Mouse (Mus musculus) liver, adult 2 months (tissue): ENCODE measurements around the gene Pgpep1l. TPM values are rescaled to one million over a fixed set of nuclear protein-coding genes. Genes with fewer than 3 reads are reported as not detected.

Source experiments
- DNase-seq: peaks from one replicate; pipeline ENCODE4 v3.0.0-alpha.2; 2011; ENCODE audit warnings: low read depth, low spot score; ENCODE audit errors: extremely low read depth
- H3K27ac ChIP-seq: fragments of 200-500 bp; replicated peaks from 2 replicates; pipeline ENCODE4 v1.5.1; 2012; ENCODE audit warnings: low read depth, mild to moderate bottlenecking, control low read depth, inconsistent platforms, low read length; ENCODE audit not compliant: insufficient read depth
- H3K27me3 ChIP-seq: fragments of 200-500 bp; 2 replicates; pipeline ENCODE4 v1.6.1; 2012; ENCODE audit warnings: mild to moderate bottlenecking, moderate library complexity, low read length, inconsistent platforms; ENCODE audit not compliant: control insufficient read depth, insufficient read depth
- H3K36me3 ChIP-seq: fragments of 200-500 bp; 2 replicates; pipeline ENCODE4 v1.6.1; 2012; ENCODE audit warnings: low read length, inconsistent platforms; ENCODE audit not compliant: control insufficient read depth, insufficient read depth
- H3K4me1 ChIP-seq: fragments of 200-500 bp; 2 replicates; pipeline ENCODE4 v1.6.1; 2011; ENCODE audit warnings: low read length; ENCODE audit not compliant: control insufficient read depth, insufficient read depth
- H3K4me3 ChIP-seq: fragments of 200-500 bp; 2 replicates; pipeline ENCODE4 v1.5.1; 2011; ENCODE audit warnings: low read depth, mild to moderate bottlenecking, control low read depth, low read length, moderate library complexity; ENCODE audit not compliant: insufficient read depth
- H3K79me2 ChIP-seq: fragments of 200-500 bp; 2 replicates; pipeline ENCODE4 v1.6.1; 2012; ENCODE audit warnings: inconsistent platforms, mild to moderate bottlenecking, low read length, moderate library complexity; ENCODE audit not compliant: control insufficient read depth, insufficient read depth
- H3K9ac ChIP-seq: fragments of 200-500 bp; 2 replicates; pipeline ENCODE4 v1.6.1; 2012; ENCODE audit warnings: low read depth, mild to moderate bottlenecking, control low read depth, inconsistent platforms, low read length
- CTCF ChIP-seq: fragments of 200-500 bp; IDR thresholded peaks from 2 replicates; pipeline ENCODE4 v1.5.1; 2011; ENCODE audit warnings: low read depth, low read length, control low read depth
- POLR2A ChIP-seq: fragments of 200-500 bp; IDR thresholded peaks from 2 replicates; pipeline ENCODE4 v1.6.1; 2011; ENCODE audit warnings: low read length, control low read depth; ENCODE audit not compliant: insufficient read depth; ENCODE audit errors: extremely low read depth
- WGBS: fragments of 180-500 bp; shearing (Covaris S2); methylation state at CpG from one replicate; pipeline ENCODE4 v1.1.7; 2018; 5-methylcytosine and 5-hydroxymethylcytosine counted together
- polyA plus RNA-seq: library from polyadenylated mRNA; depleted of rRNA; stranded (reverse); fragments of >200 nt; gene quantifications from 2 replicates; pipeline ENCODE4 v1.2.3, GENCODE M21; 2012; rRNA removed
- total RNA-seq: library from RNA; depleted of rRNA; stranded (reverse); fragments of >200 nt; gene quantifications from 2 replicates; pipeline ENCODE4 v1.2.3, GENCODE M21; 2014; rRNA removed

The Pgpep1l gene
- 1.1 and 1.5 TPM in 2 replicates for total RNA-seq
- polyA plus RNA-seq = 0.15 and 0.32 TPM in 2 replicates

DNA sequence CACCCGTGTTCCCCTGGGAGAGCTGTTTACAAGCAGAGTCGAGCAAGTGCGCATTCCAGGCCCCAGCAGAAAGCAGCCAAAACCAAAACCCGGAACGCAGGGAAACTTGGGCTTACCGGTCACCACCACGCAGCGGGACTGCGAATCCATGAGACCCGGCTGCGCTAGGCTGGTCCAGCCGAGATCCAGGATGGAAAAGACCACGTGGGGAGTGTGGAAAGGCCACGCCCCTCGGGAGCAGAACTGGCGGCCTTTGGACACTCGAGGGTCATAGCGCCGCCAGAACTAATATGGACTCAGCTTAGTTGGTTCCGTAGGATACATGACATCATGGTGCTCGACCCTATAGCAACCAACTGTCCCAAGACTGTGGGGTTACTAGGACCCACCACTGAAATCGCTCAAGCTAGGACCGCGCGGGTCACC lies at the start of gene Pgpep1l:
Gene Pgpep1l (minus strand): TSS at position 206 of the 426 bp plus-strand sequence.
- Histone ChIP-seq H3K27me3 (no peaks in the 10 kb centered on the region), H3K4me3 (peak within 1 kb of the TSS; percentile 10; the same call in 1 of the 2 replicates), H3K79me2 (no peaks in the 10 kb centered on the region), H3K36me3 (no peaks in the 10 kb centered on the region), H3K9ac (peak within 1 kb of the TSS; percentile 49), H3K4me1 (no peaks in the 10 kb centered on the region), H3K27ac (no peak within 1 kb of the TSS)
- DNase-seq = peak; percentile 70
- 5% methylated on average over 25 of the region's 25 CpGs for WGBS
- 0 out of 2 replicates have a peak, but pooled peaks have one; percentile 11 for TF ChIP-seq POLR2A
- no peak for TF ChIP-seq CTCF

DNA sequence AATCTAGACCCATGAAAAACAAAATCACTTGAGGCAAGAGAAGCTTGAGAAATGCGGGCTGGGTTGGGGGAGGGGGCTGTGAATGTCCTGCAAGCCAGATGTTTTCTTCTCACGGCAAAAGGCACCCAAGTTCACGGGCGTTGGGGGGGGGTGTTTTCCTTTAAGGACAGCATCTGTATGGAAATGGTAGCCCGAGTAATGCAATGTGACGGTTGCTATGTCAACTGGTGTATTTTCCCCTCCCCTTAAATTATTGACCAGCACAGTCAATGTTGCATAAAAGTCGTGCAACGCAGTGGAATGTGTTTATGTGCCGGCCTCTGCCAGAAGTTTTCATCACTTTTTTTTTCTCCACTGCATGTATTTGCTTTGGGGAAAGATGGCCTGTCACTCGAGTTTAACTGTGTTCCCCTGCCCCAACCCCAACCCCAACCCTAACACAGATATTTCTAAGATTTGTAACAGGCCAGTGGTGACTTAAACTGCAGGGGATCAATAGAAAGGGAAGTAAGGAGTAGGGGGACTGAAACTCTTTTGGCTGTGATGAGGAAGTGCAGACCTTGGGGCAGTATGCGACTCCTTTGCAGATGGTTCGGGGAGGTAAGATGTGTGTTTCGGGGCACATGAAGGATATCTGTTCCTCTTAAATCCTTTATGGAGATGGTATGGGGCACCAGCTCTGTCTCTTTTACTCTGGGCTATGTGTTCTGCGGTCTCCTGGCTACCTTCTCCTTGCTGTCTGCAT lies 49.2 kb upstream of the Pgpep1l start:
- peaks cover 16% of the 10 kb centered on the region for H3K4me1 ChIP-seq
- no peak overlapping the region for H3K9ac ChIP-seq
- peaks cover 21% of the 10 kb centered on the region for H3K79me2 ChIP-seq
- no peaks in the 10 kb centered on the region for H3K36me3 ChIP-seq
- peak; percentile 83 for DNase-seq
- 49% methylated on average over 14 of the region's 14 CpGs for WGBS
- TF ChIP-seq CTCF (no peak), POLR2A (no peak)
- no peak overlapping the region for H3K4me3 ChIP-seq
- H3K27ac ChIP-seq = peak overlapping the region; percentile 52; the same call in 1 of the 2 replicates
- no peaks in the 10 kb centered on the region for H3K27me3 ChIP-seq

DNA sequence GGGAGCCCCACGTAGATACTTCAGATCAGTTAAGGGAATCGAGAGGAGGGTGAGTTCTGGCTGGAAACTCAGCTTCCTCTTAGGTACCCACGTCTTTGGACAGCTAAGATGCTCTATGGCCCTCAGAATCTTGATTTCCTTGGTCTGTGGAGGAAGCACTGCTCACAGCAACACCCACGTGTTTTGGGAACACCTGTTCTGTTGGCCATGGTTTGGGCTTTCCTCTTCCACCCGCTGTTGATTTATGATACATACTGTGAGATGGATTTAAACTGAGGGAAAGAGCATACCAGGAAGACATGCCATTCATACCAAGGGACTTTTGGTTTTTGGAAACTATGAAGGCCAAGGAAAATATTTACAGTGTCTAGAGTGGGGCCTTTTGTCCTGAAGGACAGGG lies 48.4 kb upstream of the Pgpep1l start:
- Histone ChIP-seq H3K79me2 (peaks cover 28% of the 10 kb centered on the region), H3K9ac (no peak overlapping the region), H3K4me1 (peaks cover 16% of the 10 kb centered on the region), H3K27me3 (no peaks in the 10 kb centered on the region), H3K36me3 (no peaks in the 10 kb centered on the region), H3K27ac (no peak overlapping the region), H3K4me3 (no peak overlapping the region)
- DNase-seq = no peak
- TF ChIP-seq CTCF = no peak
- TF ChIP-seq POLR2A = no peak
- 89% methylated on average over 5 of the region's 5 CpGs for WGBS

DNA sequence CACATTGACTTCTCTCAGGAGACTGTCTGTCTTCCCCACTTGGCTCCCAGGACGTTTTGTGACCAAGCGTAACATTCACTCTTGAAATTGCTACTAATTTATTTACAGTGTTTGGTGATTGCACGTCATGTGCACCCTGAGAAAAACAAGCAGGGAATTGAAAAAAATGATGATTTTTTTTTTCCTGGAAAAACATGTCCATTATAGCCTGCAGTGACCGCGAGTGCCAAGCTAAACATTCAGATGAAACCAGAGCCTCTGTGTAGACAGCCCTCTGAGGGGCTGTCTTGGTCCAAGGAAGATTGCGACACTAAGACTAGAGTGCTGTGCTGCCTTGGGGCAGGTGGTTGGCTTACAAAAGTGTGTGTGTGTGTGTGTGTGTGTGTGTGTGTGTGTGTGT lies 47.4 kb upstream of the Pgpep1l start:
- peaks cover 21% of the 10 kb centered on the region for H3K4me1 ChIP-seq
- no peaks in the 10 kb centered on the region for H3K36me3 ChIP-seq
- no peaks in the 10 kb centered on the region for H3K27me3 ChIP-seq
- no peak overlapping the region for H3K9ac ChIP-seq
- 15% methylated on average over 6 of the region's 6 CpGs for WGBS
- H3K27ac ChIP-seq = peak overlapping the region; percentile 67
- TF ChIP-seq CTCF (no peak), POLR2A (no peak)
- peak; percentile 75 for DNase-seq
- no peak overlapping the region for H3K4me3 ChIP-seq
- H3K79me2 ChIP-seq = peaks cover 30% of the 10 kb centered on the region

DNA sequence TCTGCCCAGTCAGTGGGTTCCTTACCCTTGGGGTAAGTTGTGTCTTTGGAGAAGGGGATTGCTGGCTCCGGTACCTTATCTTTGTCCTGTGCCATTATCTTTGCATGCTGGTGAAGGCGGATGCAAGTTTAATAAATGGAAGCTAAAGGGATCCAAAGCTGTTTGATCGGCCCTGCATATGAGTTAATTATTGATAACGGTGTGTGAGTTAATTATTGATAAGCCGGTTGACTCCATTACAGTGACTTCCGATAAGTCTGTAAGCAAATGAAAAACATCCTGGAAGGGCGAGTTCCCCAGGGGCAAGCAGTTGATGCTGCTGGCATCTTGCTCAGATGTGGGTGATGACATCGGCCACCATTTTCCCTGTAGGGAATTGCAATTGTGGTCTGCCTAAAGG lies 42.7 kb upstream of the Pgpep1l start:
- WGBS = 21% methylated on average over 8 of the region's 8 CpGs
- TF ChIP-seq POLR2A = no peak
- no peak for TF ChIP-seq CTCF
- Histone ChIP-seq H3K27me3 (no peaks in the 10 kb centered on the region), H3K79me2 (peaks cover 9% of the 10 kb centered on the region; the same call in 1 of the 2 replicates), H3K27ac (no peak overlapping the region), H3K4me3 (no peak overlapping the region), H3K4me1 (peaks cover 19% of the 10 kb centered on the region), H3K9ac (no peak overlapping the region), H3K36me3 (peaks cover 8% of the 10 kb centered on the region)
- DNase-seq = peak; percentile 85
